Mouse (Mus musculus) MEL (cell line): ENCODE measurements at regions not wholly inside any gene's neighbourhood (a gene's known extent, or its start where the extent isn't known, plus 50 kb on each side); places are given as distances from the start of the nearest gene placed in this dataset.

Experiments used
- CTCF ChIP-seq, 3 experiments: IDR thresholded peaks in 2 of 3; conservative IDR thresholded peaks in 1 of 3; 2 replicates each; pipeline ENCODE4 v1.5.1; 2011 to 2012; ENCODE audit warnings: low read length in 3 of 3, low read depth in 2 of 3, mild to moderate bottlenecking in 2 of 3, improper control_type of control experiment in 1 of 3, inconsistent platforms in 1 of 3, mixed read lengths in 1 of 3, moderate library complexity in 1 of 3; ENCODE audit not compliant: control insufficient read depth in 1 of 3, insufficient read depth in 1 of 3, poor library complexity in 1 of 3, severe bottlenecking in 1 of 3
- EP300 ChIP-seq, 2 experiments: IDR thresholded peaks; 2 replicates each; pipeline ENCODE4 v1.6.1; 2011; ENCODE audit warnings: improper control_type of control experiment in 2 of 2, low read length in 2 of 2, low read depth in 1 of 2, mild to moderate bottlenecking in 1 of 2
- JUND ChIP-seq: IDR thresholded peaks from 2 replicates; pipeline ENCODE4 v1.6.1; 2011; ENCODE audit warnings: low read depth, mild to moderate bottlenecking, improper control_type of control experiment, low read length
- MAX ChIP-seq: IDR thresholded peaks from 2 replicates; pipeline ENCODE4 v1.6.1; 2011; ENCODE audit warnings: low read length, improper control_type of control experiment
- MAZ ChIP-seq: IDR thresholded peaks from 2 replicates; pipeline ENCODE4 v1.6.1; 2012; ENCODE audit warnings: low read depth, mild to moderate bottlenecking, inconsistent platforms, low read length, improper control_type of control experiment
- MYC ChIP-seq: IDR thresholded peaks from 2 replicates; pipeline ENCODE4 v1.6.1; 2011; ENCODE audit warnings: low read depth, mild to moderate bottlenecking, low read length, improper control_type of control experiment, moderate library complexity
- NRF1 ChIP-seq: IDR thresholded peaks from 2 replicates; pipeline ENCODE4 v1.6.1; 2014; ENCODE audit warnings: low read depth, mild to moderate bottlenecking, inconsistent platforms, low read length, improper control_type of control experiment, moderate library complexity; ENCODE audit not compliant: poor library complexity, insufficient read depth, severe bottlenecking
- POLR2A ChIP-seq, 2 experiments: IDR thresholded peaks; 2 replicates each; pipeline ENCODE4 v1.6.1; 2011 to 2012; ENCODE audit warnings: low read length in 2 of 2, mild to moderate bottlenecking in 2 of 2, control low read depth in 1 of 2, improper control_type of control experiment in 1 of 2, low read depth in 1 of 2, moderate library complexity in 1 of 2; ENCODE audit not compliant: control insufficient read depth in 1 of 2, insufficient read depth in 1 of 2, poor library complexity in 1 of 2
- USF1 ChIP-seq: IDR thresholded peaks from 2 replicates; pipeline ENCODE4 v1.6.1; 2014; ENCODE audit warnings: low read depth, mild to moderate bottlenecking, inconsistent platforms, low read length, improper control_type of control experiment, moderate library complexity

DNA sequence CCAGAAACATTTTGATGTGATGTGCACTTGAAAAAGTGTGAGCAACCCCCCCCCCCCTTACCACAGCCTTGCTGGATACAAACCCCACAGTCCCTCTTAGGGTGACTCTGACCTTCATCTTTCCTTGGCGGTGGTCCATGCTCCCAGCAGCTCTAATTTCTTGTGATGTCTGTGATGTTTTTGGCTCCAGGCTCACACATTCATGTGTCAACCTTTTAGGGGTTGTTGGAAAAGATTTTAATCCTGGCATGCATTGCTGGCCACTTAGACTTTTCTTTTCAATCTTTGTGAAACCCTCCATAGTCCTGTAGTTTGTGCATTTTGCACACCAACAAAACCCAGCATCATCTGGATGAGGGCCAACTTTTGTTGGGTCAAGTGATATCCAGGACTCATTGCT is 134.9 kb upstream of the Igfbp3 start:
- no peak for TF ChIP-seq CTCF (IDR thresholded peaks at IDR 0.05 in 2 of 3, conservative IDR thresholded peaks at IDR 0.05 in 1 of 3; ENCODE audit: control insufficient read depth in 1 of 3, insufficient read depth in 1 of 3, low read depth in 2 of 3, low read length in 3 of 3, poor library complexity in 1 of 3, severe bottlenecking in 1 of 3)
- TF ChIP-seq EP300 (IDR thresholded peaks at IDR 0.05; ENCODE audit: low read depth in 1 of 2, low read length in 2 of 2): no peak
- TF ChIP-seq POLR2A (IDR thresholded peaks at IDR 0.05; ENCODE audit: control insufficient read depth in 1 of 2, insufficient read depth in 1 of 2, low read depth in 1 of 2, low read length in 2 of 2, poor library complexity in 1 of 2): no peak
- no peak for TF ChIP-seq MAX
- no peak for TF ChIP-seq JUND
- no peak for TF ChIP-seq MYC
- no peak for TF ChIP-seq NRF1
- TF ChIP-seq USF1: no peak
- TF ChIP-seq MAZ: no peak
